Mouse (Mus musculus): ENCODE results near the gene Prps1l1. TPM values are rescaled to one million over a fixed set of nuclear protein-coding genes. Genes with fewer than 3 reads are reported as not detected.

Gene Prps1l1
- polyA plus RNA-seq (2015; fragmentation: Nextera tagmentation; extraction: Ambion mirVana): 0.06 TPM in 1 of 2 replicates, not detected in the other

- Histone ChIP-seq H3K9me3 (replicated peaks) (no peaks in the 10 kb centered on the region), H3K36me3 (no peaks in the 10 kb centered on the region), H3K4me2 (no peak within 1 kb of the TSS), H3K27me3 (no peaks in the 10 kb centered on the region), H3K4me1 (replicated peaks) (no peaks in the 10 kb centered on the region), H3K4me3 (replicated peaks) (no peak within 1 kb of the TSS), H3K9ac (no peak within 1 kb of the TSS), H3K27ac (no peak within 1 kb of the TSS)
- 72% methylated on average over 4 of the region's 4 CpGs for WGBS (ENCODE audit: insufficient replicate concordance)
- DNase-seq (no peak), ATAC-seq (ENCODE audit: low read depth) (no peak)
Measured at GRCm38 (mm10) chr12:34984461-34984860, at the start of gene Prps1l1. Gene Prps1l1, plus strand, starts transcription at chr12:34984761.

- Histone ChIP-seq H3K36me3 (no peaks in the 10 kb centered on the region), H3K9ac (no peak overlapping the region), H3K27ac (no peak overlapping the region), H3K27me3 (no peaks in the 10 kb centered on the region), H3K4me2 (no peak overlapping the region), H3K9me3 (replicated peaks) (no peaks in the 10 kb centered on the region; the same call in 1 of the 2 replicates), H3K4me1 (replicated peaks) (no peaks in the 10 kb centered on the region), H3K4me3 (replicated peaks) (no peak overlapping the region)
- no peak for DNase-seq
- no peak for ATAC-seq (ENCODE audit: low read depth)
- 86% methylated on average over 1 of the region's 1 CpGs for WGBS (ENCODE audit: insufficient replicate concordance)
Measured at GRCm38 (mm10) chr12:34937918-34938317, 46.6 kb upstream of the Prps1l1 start.

GRCm38 (mm10) chr12:34949066-34949706 is 35.4 kb upstream of the Prps1l1 start:
- H3K4me3 ChIP-seq (replicated peaks): no peak overlapping the region
- ATAC-seq (ENCODE audit: low read depth) (no peak), DNase-seq (no peak)
- no peaks in the 10 kb centered on the region for H3K9me3 ChIP-seq (replicated peaks)
- no peaks in the 10 kb centered on the region for H3K36me3 ChIP-seq
- H3K4me2 ChIP-seq: no peak overlapping the region
- no peak overlapping the region for H3K9ac ChIP-seq
- no peaks in the 10 kb centered on the region for H3K4me1 ChIP-seq (replicated peaks)
- H3K27me3 ChIP-seq: no peaks in the 10 kb centered on the region
- WGBS (ENCODE audit: insufficient replicate concordance): 51% methylated on average over 6 of the region's 6 CpGs
- H3K27ac ChIP-seq: no peak overlapping the region

DNA sequence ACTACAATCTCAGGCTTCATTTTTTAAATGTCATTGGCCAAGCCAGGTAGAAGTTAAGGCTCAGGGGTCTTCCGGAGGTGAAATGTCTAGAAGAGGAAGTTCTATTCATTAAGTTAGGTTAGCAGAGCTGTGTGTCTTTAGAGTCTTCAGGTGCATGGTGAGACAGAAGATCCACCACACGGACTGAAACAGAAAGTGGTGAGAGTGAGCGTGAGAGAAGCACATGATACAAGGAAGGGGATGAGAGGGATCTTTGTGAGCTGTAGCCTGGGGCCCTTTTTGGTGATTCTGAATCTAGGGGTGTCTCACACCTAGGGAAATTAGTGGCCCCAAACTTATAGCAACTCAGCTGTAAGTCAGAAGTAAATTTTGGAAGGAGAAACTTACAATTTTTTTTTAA is 8.6 kb upstream of the Prps1l1 start:
- Histone ChIP-seq H3K4me3 (replicated peaks) (no peak overlapping the region), H3K4me2 (no peak overlapping the region), H3K27ac (no peak overlapping the region), H3K9me3 (replicated peaks) (no peaks in the 10 kb centered on the region), H3K4me1 (replicated peaks) (no peaks in the 10 kb centered on the region), H3K27me3 (no peaks in the 10 kb centered on the region), H3K9ac (no peak overlapping the region), H3K36me3 (no peaks in the 10 kb centered on the region)
- no peak for DNase-seq
- ATAC-seq (ENCODE audit: low read depth): no peak
- 66% methylated on average over 3 of the region's 3 CpGs for WGBS (ENCODE audit: insufficient replicate concordance)

DNA sequence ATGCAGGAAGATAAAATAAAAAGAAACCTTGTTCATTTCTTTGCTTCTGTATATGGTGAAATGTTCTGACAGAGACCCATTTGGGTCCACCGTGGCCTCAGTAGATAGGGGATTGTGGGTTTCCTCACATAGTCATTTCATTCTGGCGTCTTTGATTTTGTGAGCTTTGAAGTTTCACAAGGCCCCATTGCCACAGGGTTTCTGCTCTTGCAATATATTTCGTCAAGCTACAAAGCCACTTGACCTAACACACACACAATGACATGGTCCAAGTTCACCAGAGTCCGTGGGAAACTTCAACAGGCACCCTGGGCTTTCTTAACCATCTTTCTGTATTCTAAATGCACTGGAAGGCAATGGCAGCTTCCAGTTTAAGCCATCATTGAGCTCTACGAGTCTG is 1.3 kb downstream of the Prps1l1 start:
- no peak overlapping the region for H3K4me2 ChIP-seq
- ATAC-seq (ENCODE audit: low read depth) (no peak), DNase-seq (no peak)
- H3K9ac ChIP-seq: no peak overlapping the region
- H3K36me3 ChIP-seq: no peaks in the 10 kb centered on the region
- no peaks in the 10 kb centered on the region for H3K4me1 ChIP-seq (replicated peaks)
- 62% methylated on average over 5 of the region's 5 CpGs for WGBS (ENCODE audit: insufficient replicate concordance)
- no peak overlapping the region for H3K4me3 ChIP-seq (replicated peaks)
- H3K27me3 ChIP-seq: no peaks in the 10 kb centered on the region
- H3K9me3 ChIP-seq (replicated peaks): no peaks in the 10 kb centered on the region
- H3K27ac ChIP-seq: no peak overlapping the region

DNA sequence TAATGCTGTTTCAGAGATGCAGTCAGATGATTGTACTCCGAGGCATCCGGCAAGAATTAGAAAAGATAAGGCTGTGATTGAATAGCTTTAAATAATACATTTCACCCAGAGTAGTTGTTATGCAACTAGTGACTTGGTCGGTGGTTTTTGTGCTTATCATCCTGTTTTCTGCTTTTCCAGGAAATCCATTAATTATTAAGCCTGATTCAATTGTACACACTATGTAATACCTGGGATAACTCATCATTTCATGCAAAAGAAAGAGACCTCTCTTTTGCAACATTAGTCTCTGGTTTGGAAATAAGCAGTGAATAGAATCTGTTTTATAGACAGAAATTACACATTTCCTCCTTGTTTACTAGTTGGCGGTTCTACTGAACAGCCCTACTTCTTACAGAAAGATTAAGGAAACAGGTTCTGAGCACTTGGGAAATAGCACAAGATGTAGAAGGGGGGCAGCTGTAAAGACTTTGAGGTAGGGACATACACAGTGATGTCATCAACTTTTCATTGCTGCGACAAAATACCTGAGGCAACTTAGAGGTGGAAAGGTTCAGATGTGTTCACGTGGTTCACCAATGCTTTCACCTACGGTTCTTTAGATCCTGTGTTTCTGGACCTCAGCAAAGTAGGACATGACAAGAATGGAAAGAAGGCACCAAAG is 5.1 kb downstream of the Prps1l1 start:
- no peak overlapping the region for H3K4me3 ChIP-seq (replicated peaks)
- H3K9ac ChIP-seq: no peak overlapping the region
- H3K4me2 ChIP-seq: no peak overlapping the region
- no peak overlapping the region for H3K27ac ChIP-seq
- WGBS (ENCODE audit: insufficient replicate concordance): 67% methylated on average over 7 of the region's 7 CpGs
- no peaks in the 10 kb centered on the region for H3K27me3 ChIP-seq
- ATAC-seq (ENCODE audit: low read depth) (no peak), DNase-seq (no peak)
- no peaks in the 10 kb centered on the region for H3K4me1 ChIP-seq (replicated peaks)
- H3K9me3 ChIP-seq (replicated peaks): no peaks in the 10 kb centered on the region
- no peaks in the 10 kb centered on the region for H3K36me3 ChIP-seq

- H3K4me3 ChIP-seq (replicated peaks): no peak overlapping the region
- H3K9ac ChIP-seq: no peak overlapping the region
- H3K4me2 ChIP-seq: no peak overlapping the region
- no peak overlapping the region for H3K27ac ChIP-seq
- ATAC-seq (ENCODE audit: low read depth) (no peak), DNase-seq (no peak)
- WGBS (ENCODE audit: insufficient replicate concordance): 44% methylated on average over 4 of the region's 4 CpGs
- no peaks in the 10 kb centered on the region for H3K9me3 ChIP-seq (replicated peaks)
- H3K36me3 ChIP-seq: no peaks in the 10 kb centered on the region
- no peaks in the 10 kb centered on the region for H3K4me1 ChIP-seq (replicated peaks)
- no peaks in the 10 kb centered on the region for H3K27me3 ChIP-seq
Measured at GRCm38 (mm10) chr12:34990387-34990786, 5.8 kb downstream of the Prps1l1 start.

- Histone ChIP-seq H3K4me2 (no peak overlapping the region), H3K27me3 (no peaks in the 10 kb centered on the region), H3K27ac (no peak overlapping the region), H3K9me3 (replicated peaks) (no peaks in the 10 kb centered on the region), H3K36me3 (no peaks in the 10 kb centered on the region), H3K4me3 (replicated peaks) (no peak overlapping the region), H3K9ac (no peak overlapping the region), H3K4me1 (replicated peaks) (no peaks in the 10 kb centered on the region)
- WGBS (ENCODE audit: insufficient replicate concordance): 50% methylated on average over 2 of the region's 2 CpGs
- ATAC-seq (ENCODE audit: low read depth) (no peak), DNase-seq (no peak)
Measured at GRCm38 (mm10) chr12:34991900-34992299, 7.3 kb downstream of the Prps1l1 start.

DNA sequence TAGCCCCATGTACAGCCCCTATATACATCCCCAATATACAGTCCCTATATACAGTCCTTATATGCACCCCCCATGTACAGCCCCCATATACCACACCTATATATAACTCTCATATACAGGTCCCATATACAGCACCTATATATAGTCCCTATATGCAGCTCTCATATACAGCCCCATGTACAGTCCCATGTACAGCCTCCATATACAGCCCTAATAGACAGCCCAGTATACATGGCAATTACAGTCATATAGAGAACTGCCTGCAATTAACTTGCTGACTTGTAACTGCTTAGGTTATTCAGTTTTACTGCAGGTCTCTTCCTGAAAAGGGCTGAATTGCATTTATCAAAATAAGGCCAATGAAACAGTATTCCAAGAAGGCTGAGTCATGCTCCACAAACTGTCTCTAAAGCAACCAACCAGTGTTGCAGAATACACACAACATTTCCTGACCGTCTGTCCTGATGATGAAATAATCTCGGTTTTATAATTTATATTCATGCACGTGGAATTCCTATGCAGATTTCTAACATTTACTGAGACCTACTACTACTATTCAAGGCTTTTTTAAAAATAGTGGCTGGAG is 13.1 kb downstream of the Prps1l1 start:
- DNase-seq: no peak
- H3K9ac ChIP-seq: no peak overlapping the region
- H3K4me2 ChIP-seq: no peak overlapping the region
- no peaks in the 10 kb centered on the region for H3K4me1 ChIP-seq (replicated peaks)
- H3K27ac ChIP-seq: no peak overlapping the region
- H3K4me3 ChIP-seq (replicated peaks): no peak overlapping the region
- no peaks in the 10 kb centered on the region for H3K36me3 ChIP-seq
- no peak for ATAC-seq (ENCODE audit: low read depth)
- no peaks in the 10 kb centered on the region for H3K27me3 ChIP-seq
- H3K9me3 ChIP-seq (replicated peaks): no peaks in the 10 kb centered on the region
- WGBS (ENCODE audit: insufficient replicate concordance): 64% methylated on average over 3 of the region's 3 CpGs

- Histone ChIP-seq H3K4me2 (no peak overlapping the region), H3K9ac (no peak overlapping the region), H3K4me1 (replicated peaks) (no peaks in the 10 kb centered on the region), H3K36me3 (no peaks in the 10 kb centered on the region), H3K27ac (no peak overlapping the region), H3K4me3 (replicated peaks) (no peak overlapping the region), H3K27me3 (no peaks in the 10 kb centered on the region), H3K9me3 (replicated peaks) (no peaks in the 10 kb centered on the region)
- DNase-seq (no peak), ATAC-seq (ENCODE audit: low read depth) (no peak)
- WGBS (ENCODE audit: insufficient replicate concordance): 64% methylated on average over 12 of the region's 12 CpGs
Measured at GRCm38 (mm10) chr12:34998778-34999467, 14.4 kb downstream of the Prps1l1 start.

DNA sequence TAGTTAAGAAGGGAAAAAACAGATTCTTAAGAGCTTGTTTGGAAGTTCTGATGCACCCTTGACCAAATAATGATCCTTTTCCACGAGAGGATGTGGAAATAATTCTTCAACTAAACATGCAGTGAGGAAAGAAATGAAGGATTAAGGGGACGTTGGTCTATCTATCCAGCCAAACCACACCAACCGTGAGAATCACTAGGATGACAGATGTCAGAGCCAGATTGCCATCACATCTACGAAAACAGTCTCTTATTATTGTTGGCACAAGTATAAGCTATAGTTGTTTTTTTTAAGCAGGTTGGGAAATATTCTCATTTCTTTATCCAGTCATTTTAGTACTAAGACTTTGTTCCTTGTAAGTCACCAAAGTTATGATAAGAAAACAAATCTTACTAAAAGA is 15.8 kb downstream of the Prps1l1 start:
- Histone ChIP-seq H3K4me2 (no peak overlapping the region), H3K4me3 (replicated peaks) (no peak overlapping the region), H3K27me3 (no peaks in the 10 kb centered on the region), H3K4me1 (replicated peaks) (no peaks in the 10 kb centered on the region), H3K27ac (no peak overlapping the region), H3K36me3 (no peaks in the 10 kb centered on the region), H3K9me3 (replicated peaks) (no peaks in the 10 kb centered on the region), H3K9ac (no peak overlapping the region)
- WGBS (ENCODE audit: insufficient replicate concordance): 29% methylated on average over 4 of the region's 4 CpGs
- DNase-seq: no peak
- no peak for ATAC-seq (ENCODE audit: low read depth)
